Mouse (Mus musculus): ENCODE results near the gene Ube3c. TPM values are rescaled to one million over a fixed set of nuclear protein-coding genes. Genes with fewer than 3 reads are reported as not detected.

Ube3c gene
- total RNA-seq, 2 experiments from 2014 or later = 74.1 to 77.5 TPM

DNA sequence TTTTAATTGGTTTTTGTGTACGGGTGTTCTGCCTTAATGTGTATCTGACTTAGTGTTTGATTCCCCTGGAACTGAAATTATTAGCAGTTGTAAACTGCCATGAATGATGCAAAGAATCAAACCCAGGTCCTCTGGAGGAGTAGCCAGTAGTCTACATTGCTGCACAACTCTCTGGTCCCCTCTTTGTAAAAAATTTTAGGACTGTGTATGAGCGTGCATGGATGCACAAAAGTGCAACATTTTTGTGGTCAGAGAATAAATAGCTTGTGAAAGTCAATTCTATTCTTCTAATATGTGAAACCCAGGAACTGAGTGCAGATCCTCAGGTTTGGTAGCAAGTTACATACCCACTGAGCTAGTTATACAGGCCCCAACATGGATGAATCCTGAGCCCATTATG lies 96.3 kb downstream of the Ube3c start:
- no peak for DNase-seq (ENCODE audit: extremely low spot score in 1 of 2, low spot score in 1 of 2)

- DNase-seq (ENCODE audit: extremely low spot score in 1 of 2, low spot score in 1 of 2) = no peak
Observed at GRCm38 (mm10) chr5:29672551-29672950, 103.5 kb downstream of the Ube3c start.

- no peak for DNase-seq (ENCODE audit: extremely low spot score in 1 of 2, low spot score in 1 of 2)
Observed at GRCm38 (mm10) chr5:29674305-29674704, 105.3 kb downstream of the Ube3c start.

GRCm38 (mm10) chr5:29676445-29676844 lies 107.4 kb downstream of the Ube3c start:
- DNase-seq (ENCODE audit: extremely low spot score in 1 of 2, low spot score in 1 of 2) = no peak

- DNase-seq (ENCODE audit: extremely low spot score in 1 of 2, low spot score in 1 of 2) = no peak
Observed at GRCm38 (mm10) chr5:29685085-29685484, 116.0 kb downstream of the Ube3c start.

GRCm38 (mm10) chr5:29687671-29688070 lies 118.6 kb downstream of the Ube3c start:
- peak in 1 of 2 experiments; percentile 9 for DNase-seq (ENCODE audit: extremely low spot score in 1 of 2, low spot score in 1 of 2)

DNA sequence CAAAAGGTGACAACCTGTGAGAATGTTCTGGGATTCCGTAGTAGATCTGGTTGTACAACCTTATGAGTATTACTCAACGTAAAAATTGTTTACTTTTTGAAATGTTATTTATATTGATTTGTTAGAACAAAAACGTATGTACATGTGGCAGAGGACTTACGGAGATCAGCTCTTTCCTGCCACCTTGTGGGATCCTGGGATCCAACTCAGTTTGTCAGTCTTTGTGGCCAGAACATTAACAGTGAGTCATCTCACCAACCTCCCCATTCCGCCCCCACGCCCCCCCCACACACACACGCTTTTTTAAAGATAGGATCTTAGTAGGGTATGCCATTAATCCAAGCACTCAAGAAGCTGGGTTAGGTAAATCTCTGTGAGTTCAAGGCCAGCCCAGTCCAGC lies 119.3 kb downstream of the Ube3c start:
- no peak for DNase-seq (ENCODE audit: extremely low spot score in 1 of 2, low spot score in 1 of 2)

DNA sequence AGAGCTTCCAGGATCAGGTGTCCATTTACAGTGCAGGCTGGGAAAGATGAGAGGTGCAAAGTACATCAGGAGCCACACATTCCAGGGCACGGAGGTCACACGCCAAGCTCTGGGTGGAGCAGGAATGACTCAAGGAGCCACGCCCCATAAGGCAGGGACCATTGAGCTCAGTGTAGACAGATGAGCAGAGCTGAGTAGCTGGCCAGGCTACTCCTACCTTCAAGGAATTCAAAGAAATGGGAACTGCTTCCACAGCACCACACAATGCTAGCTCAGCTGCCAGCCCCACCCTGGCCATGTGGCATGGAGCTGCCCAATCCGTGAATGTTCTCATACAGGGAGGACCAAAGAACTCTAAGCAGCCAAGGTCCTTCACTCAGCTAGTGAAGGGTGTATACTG lies 129.5 kb downstream of the Ube3c start:
- DNase-seq (ENCODE audit: extremely low spot score in 1 of 2, low spot score in 1 of 2) = no peak

DNA sequence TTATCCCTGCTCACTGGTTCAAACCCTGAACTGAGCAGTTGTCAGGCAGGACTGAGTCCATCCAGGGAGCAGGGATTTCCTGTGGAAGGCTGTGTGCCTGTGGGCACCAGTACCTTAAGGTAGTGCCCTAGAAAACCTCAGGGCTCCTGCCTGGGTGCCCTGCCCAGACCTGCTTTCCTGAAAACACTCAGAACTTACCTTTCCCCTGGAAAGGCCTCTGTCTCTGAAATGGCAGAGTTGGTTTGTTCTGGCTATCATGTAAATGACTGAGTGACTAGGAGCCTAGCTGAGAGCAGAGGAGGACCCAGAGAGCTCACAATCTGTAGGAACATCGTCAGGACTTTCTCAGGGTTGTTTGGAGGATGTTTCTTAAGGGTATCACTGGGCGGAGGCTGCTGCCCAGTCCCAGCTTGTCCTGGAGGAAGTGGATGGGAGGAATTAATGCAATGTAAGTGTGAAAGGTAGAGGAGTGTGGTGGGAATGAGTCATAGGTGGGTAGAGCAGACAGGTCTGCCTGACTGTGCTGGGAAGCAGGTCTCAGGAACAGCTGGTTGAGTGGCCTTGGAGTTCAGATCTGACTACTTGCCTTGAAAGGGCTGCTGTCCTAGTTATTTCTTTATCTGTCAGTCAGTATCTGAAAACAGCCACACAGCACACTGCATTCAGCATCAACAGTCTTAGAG lies 130.6 kb downstream of the Ube3c start:
- DNase-seq (ENCODE audit: extremely low spot score in 1 of 2, low spot score in 1 of 2) = no peak

DNA sequence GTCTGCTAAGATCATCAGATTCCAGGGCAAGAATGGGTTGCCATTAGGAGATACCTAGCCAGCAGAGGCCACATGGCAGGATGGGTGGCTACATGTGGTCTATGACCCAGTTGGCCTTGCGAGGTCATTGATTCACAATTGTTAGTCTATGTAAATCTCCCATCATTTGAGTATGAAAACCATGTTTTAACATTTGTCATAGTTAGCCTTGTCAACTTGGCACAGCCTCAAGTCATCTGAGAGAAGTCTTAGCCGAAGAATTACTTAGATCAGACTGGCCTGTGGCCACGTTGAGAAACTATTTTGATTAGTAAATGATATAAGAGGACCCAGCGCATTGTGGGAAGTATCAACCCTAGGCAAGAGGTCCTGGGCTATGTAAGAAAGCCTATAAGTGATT lies 138.2 kb downstream of the Ube3c start:
- DNase-seq (ENCODE audit: extremely low spot score in 1 of 2, low spot score in 1 of 2) = no peak

DNA sequence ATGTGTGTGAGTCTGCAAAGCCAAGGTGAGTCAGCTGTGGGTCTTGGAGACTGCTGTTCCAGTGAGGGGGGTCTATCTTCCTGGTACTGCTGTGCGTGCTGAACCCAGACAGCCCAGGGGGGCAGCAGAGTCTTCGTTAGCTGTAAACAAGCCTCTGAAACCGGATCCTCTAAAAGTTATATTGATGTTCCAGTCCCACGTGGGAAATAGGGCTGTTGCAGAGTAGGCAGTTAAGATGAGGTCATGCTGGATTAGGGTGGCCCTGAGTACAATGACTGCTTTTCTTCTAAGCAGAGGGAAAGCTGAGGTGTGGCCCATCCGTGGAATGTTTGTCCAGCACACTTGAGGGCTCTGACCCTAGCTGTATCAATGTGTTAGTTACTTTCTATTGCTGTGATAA lies 139.2 kb downstream of the Ube3c start:
- DNase-seq (ENCODE audit: extremely low spot score in 1 of 2, low spot score in 1 of 2) = no peak

- no peak for DNase-seq (ENCODE audit: extremely low spot score in 1 of 2, low spot score in 1 of 2)
Observed at GRCm38 (mm10) chr5:29711631-29712030, 142.6 kb downstream of the Ube3c start.

GRCm38 (mm10) chr5:29712906-29713305 lies 143.9 kb downstream of the Ube3c start:
- DNase-seq (ENCODE audit: extremely low spot score in 1 of 2, low spot score in 1 of 2) = no peak

DNA sequence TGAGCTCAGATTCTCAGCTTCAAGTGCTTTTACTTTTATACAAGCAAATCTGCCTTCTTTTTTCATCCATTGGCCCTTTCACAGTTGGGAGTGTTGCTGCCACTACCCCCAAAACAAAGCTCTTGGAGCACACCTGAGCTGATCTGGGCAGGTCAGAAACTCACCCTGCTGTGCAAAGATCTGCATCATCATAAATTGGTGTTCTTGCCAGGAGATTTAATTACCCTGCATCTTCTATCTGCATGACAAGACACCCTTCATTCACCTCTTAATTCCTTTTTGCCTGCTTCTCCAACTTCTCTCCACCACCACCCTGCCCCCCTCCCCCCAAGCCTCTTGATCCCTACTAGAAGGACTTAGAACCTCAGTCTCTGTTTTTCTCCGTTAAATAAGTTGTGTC lies 152.1 kb downstream of the Ube3c start:
- no peak for DNase-seq (ENCODE audit: extremely low spot score in 1 of 2, low spot score in 1 of 2)

GRCm38 (mm10) chr5:29725369-29725768 lies 156.3 kb downstream of the Ube3c start:
- DNase-seq (ENCODE audit: extremely low spot score in 1 of 2, low spot score in 1 of 2) = no peak

Other genes with a start within 250 kb of the Ube3c start
- gene Lmbr1, start 190.9 kb upstream of the Ube3c start, total RNA-seq (2021) = 10 to 100 TPM; 25.8 to 29.2 TPM
- 10 to 100 TPM; 19.9 to 28.3 TPM for gene Nom1, start 134.6 kb upstream of the Ube3c start, total RNA-seq (2021)
- not detected for gene Mnx1, start 90.8 kb upstream of the Ube3c start, total RNA-seq (2021)
- 100 to 1,000 TPM; 165 to 170 TPM for gene Dnajb6, start 166.4 kb downstream of the Ube3c start, total RNA-seq (2021)
- gene Gm5129, start 166.7 kb downstream of the Ube3c start, total RNA-seq (2021) = not detected